Mouse (Mus musculus) hindbrain, embryonic 13.5 days (tissue): ENCODE results near the gene Mamld1. TPM values are rescaled to one million over a fixed set of nuclear protein-coding genes. Genes with fewer than 3 reads are reported as not detected.

ENCODE experiments used
- ATAC-seq: fragments of 200-750 bp; cut with Nextera tagmentation; 2 replicates; pipeline ENCODE4 v1.8.0; 2017; ENCODE audit warnings: moderate TSS enrichment; ENCODE audit not compliant: low FRiP score
- H3K27ac ChIP-seq: fragments of 300-500 bp; sonication (generic); 2 replicates; pipeline ENCODE4 v1.5.1; 2015; ENCODE audit warnings: inconsistent platforms, mild to moderate bottlenecking, moderate library complexity
- H3K27me3 ChIP-seq: fragments of 300-500 bp; sonication (generic); 2 replicates; pipeline ENCODE4 v1.6.1; 2015; ENCODE audit warnings: mild to moderate bottlenecking, inconsistent platforms
- H3K36me3 ChIP-seq: fragments of 300-500 bp; sonication (generic); 2 replicates; pipeline ENCODE4 v1.6.1; 2015; ENCODE audit warnings: mild to moderate bottlenecking, inconsistent platforms
- H3K4me1 ChIP-seq: fragments of 300-500 bp; sonication (generic); replicated peaks from 2 replicates; pipeline ENCODE4 v1.6.1; 2015; ENCODE audit warnings: inconsistent platforms
- H3K4me2 ChIP-seq: fragments of 300-500 bp; sonication (generic); 2 replicates; pipeline ENCODE4 v1.6.1; 2015; ENCODE audit warnings: inconsistent platforms, mild to moderate bottlenecking, moderate library complexity
- H3K4me3 ChIP-seq: fragments of 300-500 bp; sonication (generic); 2 replicates; pipeline ENCODE4 v1.5.1; 2015; ENCODE audit warnings: mild to moderate bottlenecking, inconsistent platforms
- H3K9ac ChIP-seq: fragments of 300-500 bp; sonication (generic); 2 replicates; pipeline ENCODE4 v1.6.1; 2015; ENCODE audit warnings: mild to moderate bottlenecking, inconsistent platforms
- H3K9me3 ChIP-seq: fragments of 300-500 bp; sonication (generic); 2 replicates; pipeline ENCODE4 v1.6.1; 2016; ENCODE audit warnings: inconsistent platforms
- WGBS: fragments of 180-500 bp; shearing (Covaris S2); methylation state at CpG from one replicate; pipeline ENCODE4 v1.1.7; 2015; 5-methylcytosine and 5-hydroxymethylcytosine counted together
- polyA plus RNA-seq: library from polyadenylated mRNA; unstranded; fragments of >200 nt; fragmentation: Nextera tagmentation; extraction: Ambion mirVana; gene quantifications from 2 replicates; pipeline ENCODE4 v1.2.1, GENCODE M21; 2015

Gene Mamld1
- polyA plus RNA-seq, 1 experiment from 2014 or later, result 4.9 TPM

DNA sequence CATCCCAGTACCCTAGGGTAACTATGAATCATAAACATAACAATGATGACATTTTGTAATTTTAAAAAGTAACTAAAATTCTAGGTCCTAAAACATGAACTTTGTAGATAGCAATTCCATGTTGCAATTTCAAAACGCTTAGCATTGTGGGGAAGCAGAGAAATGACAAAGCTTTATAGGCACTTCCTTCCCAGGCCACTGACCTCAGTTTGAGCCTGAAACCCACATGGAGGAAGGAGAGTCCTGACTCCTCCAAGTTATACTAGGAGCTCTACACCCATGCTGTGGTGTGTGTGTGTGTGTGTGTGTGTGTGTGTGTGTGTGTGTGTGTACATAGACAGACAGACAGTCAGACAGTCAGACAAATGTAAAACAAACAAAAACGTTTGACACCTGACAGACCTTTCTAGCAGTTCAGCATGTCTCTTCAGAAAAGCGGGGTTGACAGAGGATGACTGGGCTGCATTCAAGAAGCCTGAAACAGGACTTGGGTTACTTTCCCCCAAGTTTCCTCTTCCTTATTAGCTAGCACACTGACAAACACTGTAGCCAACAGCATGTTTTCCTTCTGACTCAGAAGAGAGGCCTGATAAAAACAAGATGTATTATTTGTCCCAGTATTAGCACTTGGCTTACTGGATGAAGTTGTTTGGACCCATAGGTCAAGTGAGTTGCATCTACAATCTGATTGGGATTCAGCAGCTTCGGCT, 37.5 kb downstream of the Mamld1 start:
- 76% methylated on average over 4 of the region's 4 CpGs for WGBS
- H3K9me3 ChIP-seq, result no peaks in the 10 kb centered on the region
- H3K4me3 ChIP-seq, result no peak overlapping the region
- H3K27ac ChIP-seq, result no peak overlapping the region
- H3K27me3 ChIP-seq, result no peaks in the 10 kb centered on the region
- no peaks in the 10 kb centered on the region for H3K36me3 ChIP-seq
- H3K4me1 ChIP-seq, result no peaks in the 10 kb centered on the region
- H3K4me2 ChIP-seq, result no peak overlapping the region
- no peak overlapping the region for H3K9ac ChIP-seq
- no peak for ATAC-seq

DNA sequence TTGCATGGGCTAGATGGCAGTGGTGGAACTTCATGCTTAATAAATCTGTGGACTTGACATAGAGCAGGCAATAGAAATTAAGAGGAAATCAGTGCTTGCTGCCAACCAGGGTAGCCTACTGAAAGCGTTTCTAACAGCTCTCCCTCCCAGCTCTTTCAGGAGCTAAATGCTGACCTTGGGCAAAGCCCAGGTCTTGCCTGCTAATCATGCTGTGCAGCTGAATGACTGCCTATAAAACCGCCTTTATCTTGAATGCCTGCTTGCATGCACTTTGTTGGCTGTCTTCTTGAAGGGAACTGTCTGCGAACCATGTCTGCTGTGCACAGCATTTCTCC, 38.0 kb downstream of the Mamld1 start:
- no peak overlapping the region for H3K4me3 ChIP-seq
- no peaks in the 10 kb centered on the region for H3K27me3 ChIP-seq
- no peaks in the 10 kb centered on the region for H3K9me3 ChIP-seq
- no peaks in the 10 kb centered on the region for H3K36me3 ChIP-seq
- no peaks in the 10 kb centered on the region for H3K4me1 ChIP-seq
- no peak overlapping the region for H3K9ac ChIP-seq
- no peak overlapping the region for H3K4me2 ChIP-seq
- 50% methylated on average over 3 of the region's 3 CpGs for WGBS
- no peak for ATAC-seq
- H3K27ac ChIP-seq, result no peak overlapping the region

DNA sequence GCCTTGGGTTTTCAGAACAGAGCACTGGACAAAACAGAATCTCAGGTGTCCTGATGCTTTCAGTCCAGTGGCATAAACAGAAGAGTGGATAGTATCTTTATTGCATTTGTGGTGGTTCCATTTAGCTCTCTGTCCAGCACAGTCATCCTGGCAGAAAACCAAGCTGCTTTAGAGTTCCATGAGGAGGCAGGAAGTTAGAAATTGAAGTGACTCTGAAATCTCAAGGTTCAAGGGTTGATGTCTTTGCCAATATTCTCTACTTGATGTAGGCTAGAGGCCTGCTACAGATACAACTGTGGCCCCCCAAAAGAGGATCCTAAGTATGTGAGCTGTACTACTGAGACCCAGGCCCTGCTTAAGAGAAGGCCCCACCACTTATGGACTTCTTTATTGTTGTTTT, 55.8 kb downstream of the Mamld1 start:
- no peak for ATAC-seq
- no peak overlapping the region for H3K9ac ChIP-seq

GRCm38 (mm10) chrX:71106392-71106791, 56.3 kb downstream of the Mamld1 start:
- Histone ChIP-seq H3K4me3 (no peak overlapping the region), H3K9me3 (no peaks in the 10 kb centered on the region), H3K4me1 (no peaks in the 10 kb centered on the region), H3K27ac (no peak overlapping the region), H3K36me3 (no peaks in the 10 kb centered on the region), H3K27me3 (no peaks in the 10 kb centered on the region), H3K4me2 (no peak overlapping the region), H3K9ac (no peak overlapping the region)
- 78% methylated on average over 4 of the region's 4 CpGs for WGBS
- no peak for ATAC-seq

More for the DNA sequence above, 55.8 kb downstream of the Mamld1 start:
- H3K9me3 ChIP-seq, result no peaks in the 10 kb centered on the region
- no peak overlapping the region for H3K27ac ChIP-seq
- no peaks in the 10 kb centered on the region for H3K36me3 ChIP-seq
- H3K4me2 ChIP-seq, result no peak overlapping the region
- no peak overlapping the region for H3K4me3 ChIP-seq
- no peaks in the 10 kb centered on the region for H3K4me1 ChIP-seq
- H3K27me3 ChIP-seq, result no peaks in the 10 kb centered on the region

- H3K4me3 ChIP-seq, result no peak overlapping the region
- no peak overlapping the region for H3K4me2 ChIP-seq
- H3K27ac ChIP-seq, result no peak overlapping the region
- no peaks in the 10 kb centered on the region for H3K4me1 ChIP-seq
- no peaks in the 10 kb centered on the region for H3K36me3 ChIP-seq
- H3K9ac ChIP-seq, result no peak overlapping the region
- WGBS, result 82% methylated on average over 4 of the region's 4 CpGs
- no peaks in the 10 kb centered on the region for H3K27me3 ChIP-seq
- no peak for ATAC-seq
- H3K9me3 ChIP-seq, result no peaks in the 10 kb centered on the region
Observed at GRCm38 (mm10) chrX:71108056-71108735, 58.1 kb downstream of the Mamld1 start.

GRCm38 (mm10) chrX:71110333-71110732, 60.3 kb downstream of the Mamld1 start:
- no peak overlapping the region for H3K27ac ChIP-seq
- no peaks in the 10 kb centered on the region for H3K36me3 ChIP-seq
- no peaks in the 10 kb centered on the region for H3K9me3 ChIP-seq
- WGBS, result 64% methylated on average over 2 of the region's 2 CpGs
- H3K4me3 ChIP-seq, result no peak overlapping the region
- no peaks in the 10 kb centered on the region for H3K27me3 ChIP-seq
- no peak overlapping the region for H3K4me2 ChIP-seq
- no peak overlapping the region for H3K9ac ChIP-seq
- no peaks in the 10 kb centered on the region for H3K4me1 ChIP-seq
- no peak for ATAC-seq

DNA sequence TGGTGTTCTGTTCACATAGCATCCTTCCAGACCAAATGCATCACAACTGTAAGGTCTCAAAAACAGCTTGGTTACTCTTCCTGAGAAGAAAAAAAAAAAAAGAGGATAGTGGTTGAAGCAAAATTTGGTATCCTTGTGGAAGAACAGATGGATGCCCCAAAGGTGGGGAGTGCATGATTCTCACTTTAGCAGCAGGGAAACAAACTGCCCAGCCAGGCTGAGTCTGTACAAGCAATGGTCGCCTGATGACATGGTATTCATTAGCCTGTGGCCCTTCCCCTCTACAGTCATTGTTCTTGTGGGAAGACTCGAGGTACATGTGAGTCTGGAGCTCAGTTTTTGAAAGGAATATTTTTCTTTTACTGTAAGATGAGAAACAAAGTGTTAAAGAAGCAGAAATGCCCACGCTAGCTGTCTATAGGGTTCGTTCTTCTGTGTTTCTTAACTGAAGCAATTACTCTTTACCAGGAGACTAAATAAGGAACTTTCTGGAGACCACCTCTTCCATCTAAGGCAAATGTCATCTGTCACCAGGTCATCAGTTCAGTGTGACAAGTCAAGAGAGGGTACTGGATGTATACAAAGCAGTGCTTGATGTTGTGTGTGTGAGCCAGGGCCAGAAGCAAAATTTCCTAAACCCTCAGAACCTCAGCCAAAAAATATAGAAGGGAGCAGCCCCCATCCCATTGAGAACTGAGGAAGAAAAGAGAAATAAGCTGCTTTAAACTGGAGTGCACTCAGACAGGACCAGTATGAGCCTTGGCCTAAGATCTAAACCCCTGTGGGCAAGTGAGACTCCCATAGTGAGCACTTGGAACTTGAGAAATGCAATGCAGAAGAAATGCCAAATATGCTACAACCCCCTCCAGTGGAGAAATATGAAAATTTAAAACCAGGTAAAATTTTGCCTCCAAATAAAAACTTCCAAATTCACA, 72.6 kb downstream of the Mamld1 start:
- no peak overlapping the region for H3K27ac ChIP-seq
- 71% methylated on average over 4 of the region's 4 CpGs for WGBS
- no peaks in the 10 kb centered on the region for H3K27me3 ChIP-seq
- H3K4me1 ChIP-seq, result no peaks in the 10 kb centered on the region
- H3K4me3 ChIP-seq, result no peak overlapping the region
- no peak overlapping the region for H3K9ac ChIP-seq
- no peak for ATAC-seq
- no peaks in the 10 kb centered on the region for H3K9me3 ChIP-seq
- no peak overlapping the region for H3K4me2 ChIP-seq
- peaks cover 12% of the 10 kb centered on the region; the same call in 1 of the 2 replicates for H3K36me3 ChIP-seq

DNA sequence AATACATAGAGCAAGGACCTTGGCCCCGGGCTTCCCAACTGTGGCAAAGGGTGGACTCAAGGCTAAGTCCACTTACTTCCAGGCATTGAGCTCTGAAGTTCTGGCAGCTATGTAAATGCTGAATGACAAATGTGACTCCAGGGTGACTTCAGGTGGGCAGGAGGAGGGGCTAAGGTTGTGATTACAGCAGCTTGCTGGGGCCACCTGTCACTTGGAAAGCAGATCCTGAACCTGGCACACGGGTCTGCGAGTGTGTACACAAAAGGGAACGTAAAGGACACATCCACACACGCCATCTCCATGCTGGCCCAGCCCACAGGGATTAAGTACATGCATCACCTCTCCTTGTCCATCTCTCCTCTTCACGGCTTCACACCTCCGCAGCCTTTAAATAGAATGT, 75.0 kb downstream of the Mamld1 start:
- Histone ChIP-seq H3K4me2 (no peak overlapping the region), H3K4me3 (no peak overlapping the region), H3K27ac (no peak overlapping the region), H3K27me3 (no peaks in the 10 kb centered on the region), H3K36me3 (no peaks in the 10 kb centered on the region), H3K9ac (no peak overlapping the region), H3K9me3 (no peaks in the 10 kb centered on the region), H3K4me1 (no peaks in the 10 kb centered on the region)
- WGBS, result 90% methylated on average over 7 of the region's 7 CpGs
- ATAC-seq, result no peak

- no peaks in the 10 kb centered on the region for H3K27me3 ChIP-seq
- no peak for ATAC-seq
- H3K4me1 ChIP-seq, result no peaks in the 10 kb centered on the region
- H3K9me3 ChIP-seq, result no peaks in the 10 kb centered on the region
- H3K27ac ChIP-seq, result no peak overlapping the region
- H3K36me3 ChIP-seq, result no peaks in the 10 kb centered on the region
- no peak overlapping the region for H3K4me2 ChIP-seq
- H3K4me3 ChIP-seq, result no peak overlapping the region
- H3K9ac ChIP-seq, result no peak overlapping the region
Observed at GRCm38 (mm10) chrX:71131464-71131863, 81.4 kb downstream of the Mamld1 start.

GRCm38 (mm10) chrX:71141390-71141789, 91.3 kb downstream of the Mamld1 start:
- no peaks in the 10 kb centered on the region for H3K36me3 ChIP-seq
- no peak for ATAC-seq
- no peaks in the 10 kb centered on the region for H3K4me1 ChIP-seq
- H3K27ac ChIP-seq, result no peak overlapping the region
- 83% methylated on average over 2 of the region's 2 CpGs for WGBS
- H3K4me3 ChIP-seq, result no peak overlapping the region
- no peaks in the 10 kb centered on the region for H3K9me3 ChIP-seq
- no peaks in the 10 kb centered on the region for H3K27me3 ChIP-seq
- no peak overlapping the region for H3K4me2 ChIP-seq
- H3K9ac ChIP-seq, result no peak overlapping the region

DNA sequence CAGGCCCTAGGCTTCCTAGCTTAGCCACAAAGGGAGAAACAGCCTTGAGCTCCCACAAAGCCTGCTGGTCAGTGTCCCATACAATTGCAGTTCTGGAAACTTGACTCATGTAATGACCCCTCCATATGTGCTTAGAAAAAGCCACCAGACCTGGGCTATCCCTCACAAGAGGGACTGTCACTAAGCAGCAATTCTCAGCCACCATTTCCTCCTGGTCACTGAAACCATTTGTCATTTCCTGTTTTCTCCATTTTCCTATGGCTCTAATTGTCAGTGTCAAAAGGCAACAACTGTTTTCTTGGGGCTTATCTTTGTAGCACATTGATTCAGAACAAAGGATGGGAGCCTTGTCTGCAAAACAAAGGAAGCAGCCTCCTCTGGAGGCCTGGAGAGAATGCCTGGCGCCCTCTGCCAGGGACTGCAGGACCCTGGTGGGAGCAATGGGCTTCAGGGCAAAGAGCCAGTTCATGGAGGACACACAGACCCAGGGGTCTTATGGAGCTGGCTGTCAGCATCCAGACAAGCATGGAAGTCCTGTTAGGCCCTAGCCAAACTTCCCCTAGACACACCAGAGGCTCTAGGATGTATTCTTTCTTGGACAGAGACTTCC, 99.5 kb downstream of the Mamld1 start:
- H3K27ac ChIP-seq, result no peak overlapping the region
- no peak for ATAC-seq
- H3K36me3 ChIP-seq, result peaks cover 6% of the 10 kb centered on the region
- no peaks in the 10 kb centered on the region for H3K9me3 ChIP-seq
- WGBS, result 14% methylated on average over 1 of the region's 1 CpGs
- H3K27me3 ChIP-seq, result no peaks in the 10 kb centered on the region
- no peak overlapping the region for H3K4me2 ChIP-seq
- no peak overlapping the region for H3K9ac ChIP-seq
- no peak overlapping the region for H3K4me3 ChIP-seq
- no peaks in the 10 kb centered on the region for H3K4me1 ChIP-seq

DNA sequence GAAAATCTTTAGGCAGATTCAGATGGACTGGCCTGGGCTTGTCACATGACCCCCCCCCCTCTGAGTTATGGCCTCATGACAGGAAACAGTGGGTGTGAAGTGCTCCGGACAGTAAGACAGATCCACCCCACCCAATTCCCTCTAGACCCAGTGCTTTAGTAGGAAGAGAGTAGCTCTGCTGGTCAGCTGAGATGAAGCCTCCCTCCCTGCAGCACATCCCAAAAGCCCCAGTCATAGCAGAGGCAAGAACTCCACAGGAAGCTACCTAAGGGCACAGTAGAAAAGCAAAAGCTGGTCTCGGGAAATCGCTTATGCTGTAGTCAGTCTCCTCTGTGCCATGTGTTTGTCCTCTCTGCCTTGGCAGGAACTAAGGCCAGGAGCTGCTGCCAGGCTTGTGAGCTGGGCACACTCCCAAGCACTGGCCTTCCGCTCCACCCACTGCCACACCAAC, 100.5 kb downstream of the Mamld1 start:
- Histone ChIP-seq H3K4me1 (no peaks in the 10 kb centered on the region), H3K36me3 (peaks cover 9% of the 10 kb centered on the region), H3K4me3 (no peak overlapping the region), H3K4me2 (no peak overlapping the region), H3K9ac (no peak overlapping the region), H3K9me3 (no peaks in the 10 kb centered on the region), H3K27me3 (no peaks in the 10 kb centered on the region), H3K27ac (no peak overlapping the region)
- 77% methylated on average over 4 of the region's 4 CpGs for WGBS
- no peak for ATAC-seq
